Mouse (Mus musculus): ENCODE data around the gene Fcrl5.
"Not testable (repeated sequence)": the region's sequence is repeated elsewhere in the genome, so short reads cannot be mapped to it uniquely, and the experiment has no call there.

Gene Fcrl5

GRCm38 (mm10) chr3:87435479-87435878, at the start of gene Fcrl5:
Fcrl5 (plus strand) TSS chr3:87435773.
- no peak for DNase-seq

- DNase-seq, result no peak
Measured at GRCm38 (mm10) chr3:87390935-87391334, 44.6 kb upstream of the Fcrl5 start.

- no peak for DNase-seq
Measured at GRCm38 (mm10) chr3:87398809-87399208, 36.8 kb upstream of the Fcrl5 start.

- no peak for DNase-seq
Measured at GRCm38 (mm10) chr3:87399906-87400305, 35.7 kb upstream of the Fcrl5 start.

GRCm38 (mm10) chr3:87401321-87401720, 34.3 kb upstream of the Fcrl5 start:
- peak in 1 of 2 experiments; percentile 9 for DNase-seq

GRCm38 (mm10) chr3:87408171-87408570, 27.4 kb upstream of the Fcrl5 start:
- DNase-seq, result peak; percentile 17 to 28

GRCm38 (mm10) chr3:87409196-87409935, 26.2 kb upstream of the Fcrl5 start:
- no peak for DNase-seq

GRCm38 (mm10) chr3:87410605-87411004, 25.0 kb upstream of the Fcrl5 start:
- DNase-seq, result no peak

- peak; percentile 20 to 33 for DNase-seq
Measured at GRCm38 (mm10) chr3:87411150-87411549, 24.4 kb upstream of the Fcrl5 start.

- DNase-seq, result no peak
Measured at GRCm38 (mm10) chr3:87420645-87421044, 14.9 kb upstream of the Fcrl5 start.

GRCm38 (mm10) chr3:87422386-87422910, 13.1 kb upstream of the Fcrl5 start:
- no peak for DNase-seq

- no peak for DNase-seq
Measured at GRCm38 (mm10) chr3:87440586-87440985, 5.0 kb downstream of the Fcrl5 start.

- DNase-seq, result no peak
Measured at GRCm38 (mm10) chr3:87443968-87444367, 8.4 kb downstream of the Fcrl5 start.

GRCm38 (mm10) chr3:87465454-87465853, 29.9 kb downstream of the Fcrl5 start:
- DNase-seq, result no peak

- no peak for DNase-seq
Measured at GRCm38 (mm10) chr3:87467011-87467410, 31.4 kb downstream of the Fcrl5 start.

GRCm38 (mm10) chr3:87467416-87467815, 31.8 kb downstream of the Fcrl5 start:
- DNase-seq, result no peak

GRCm38 (mm10) chr3:87477948-87478347, 42.4 kb downstream of the Fcrl5 start:
- not testable (repeated sequence) for DNase-seq

GRCm38 (mm10) chr3:87478596-87478995, 43.0 kb downstream of the Fcrl5 start:
- DNase-seq, result not testable (repeated sequence)

- not testable (repeated sequence) for DNase-seq
Measured at GRCm38 (mm10) chr3:87479230-87479629, 43.7 kb downstream of the Fcrl5 start.

- DNase-seq, result no peak
Measured at GRCm38 (mm10) chr3:87487392-87487791, 51.8 kb downstream of the Fcrl5 start.

GRCm38 (mm10) chr3:87487911-87488310, 52.3 kb downstream of the Fcrl5 start:
- DNase-seq, result no peak

- DNase-seq, result no peak
Measured at GRCm38 (mm10) chr3:87498266-87498665, 62.7 kb downstream of the Fcrl5 start.

GRCm38 (mm10) chr3:87499072-87499471, 63.5 kb downstream of the Fcrl5 start:
- peak; percentile 61 to 66 for DNase-seq
